Mouse (Mus musculus) heart, embryonic 13.5 days (tissue): ENCODE results near the gene Cd38. TPM values are rescaled to one million over a fixed set of nuclear protein-coding genes. Genes with fewer than 3 reads are reported as not detected.
A peak's percentile ranks its signal among the peaks of the same experiment; 100 is the strongest.
"Not testable (repeated sequence)": the region's sequence is repeated elsewhere in the genome, so short reads cannot be mapped to it uniquely, and the experiment has no call there.

Source experiments
- ATAC-seq: fragments of 200-750 bp; cut with Nextera tagmentation; 2 replicates; pipeline ENCODE4 v1.8.0; 2017; ENCODE audit warnings: moderate TSS enrichment; ENCODE audit not compliant: insufficient number of reproducible peaks, low FRiP score, low TSS enrichment; ENCODE audit errors: extremely low read depth
- H3K27ac ChIP-seq: fragments of 300-500 bp; sonication (generic); replicated peaks from 2 replicates; pipeline ENCODE4 v1.5.1; 2015; ENCODE audit warnings: moderate library complexity, mild to moderate bottlenecking, inconsistent platforms
- H3K27me3 ChIP-seq: fragments of 300-500 bp; sonication (generic); replicated peaks from 2 replicates; pipeline ENCODE4 v1.6.1; 2015; ENCODE audit warnings: mild to moderate bottlenecking, inconsistent platforms
- H3K36me3 ChIP-seq: fragments of 300-500 bp; sonication (generic); 2 replicates; pipeline ENCODE4 v1.6.1; 2015; ENCODE audit warnings: mild to moderate bottlenecking, inconsistent platforms
- H3K4me1 ChIP-seq: fragments of 300-500 bp; sonication (generic); 2 replicates; pipeline ENCODE4 v1.6.1; 2015; ENCODE audit warnings: inconsistent platforms
- H3K4me2 ChIP-seq: fragments of 300-500 bp; sonication (generic); 2 replicates; pipeline ENCODE4 v1.6.1; 2015; ENCODE audit warnings: inconsistent platforms, mild to moderate bottlenecking, moderate library complexity
- H3K4me3 ChIP-seq: fragments of 300-500 bp; sonication (generic); 2 replicates; pipeline ENCODE4 v1.5.1; 2015; ENCODE audit warnings: moderate library complexity, mild to moderate bottlenecking, inconsistent platforms
- H3K9ac ChIP-seq: fragments of 300-500 bp; sonication (generic); 2 replicates; pipeline ENCODE4 v1.6.1; 2015; ENCODE audit warnings: inconsistent platforms, mild to moderate bottlenecking, moderate library complexity
- H3K9me3 ChIP-seq: fragments of 300-500 bp; sonication (generic); 2 replicates; pipeline ENCODE4 v1.6.1; 2016; ENCODE audit warnings: inconsistent platforms
- WGBS: fragments of 180-500 bp; shearing (Covaris S2); methylation state at CpG from one replicate; pipeline ENCODE4 v1.1.7; 2015; ENCODE audit warnings: mixed read lengths; 5-methylcytosine and 5-hydroxymethylcytosine counted together
- polyA plus RNA-seq: library from polyadenylated mRNA; unstranded; fragments of >200 nt; fragmentation: Nextera tagmentation; extraction: Ambion mirVana; gene quantifications from 2 replicates; pipeline ENCODE4 v1.2.1, GENCODE M21; 2015

Cd38 gene
- polyA plus RNA-seq, 1 experiment from 2014 or later, result 19.6 TPM

- no peaks in the 10 kb centered on the region for H3K27me3 ChIP-seq
- WGBS, result 74% methylated on average over 3 of the region's 3 CpGs
- H3K9me3 ChIP-seq, result no peaks in the 10 kb centered on the region
- no peak overlapping the region for H3K4me3 ChIP-seq
- no peak for ATAC-seq
- no peak overlapping the region for H3K4me2 ChIP-seq
- no peak overlapping the region for H3K9ac ChIP-seq
- no peaks in the 10 kb centered on the region for H3K4me1 ChIP-seq
- H3K36me3 ChIP-seq, result no peaks in the 10 kb centered on the region
- no peak overlapping the region for H3K27ac ChIP-seq
Measured at GRCm38 (mm10) chr5:43895931-43896330, 27.6 kb downstream of the Cd38 start.

GRCm38 (mm10) chr5:43904685-43905084 lies 36.3 kb downstream of the Cd38 start:
- H3K4me2 ChIP-seq, result no peak overlapping the region
- no peak for ATAC-seq
- no peak overlapping the region for H3K9ac ChIP-seq
- no peaks in the 10 kb centered on the region for H3K9me3 ChIP-seq
- H3K4me1 ChIP-seq, result no peaks in the 10 kb centered on the region
- H3K4me3 ChIP-seq, result no peak overlapping the region
- no peak overlapping the region for H3K27ac ChIP-seq
- no peaks in the 10 kb centered on the region for H3K27me3 ChIP-seq
- WGBS, result 87% methylated on average over 3 of the region's 3 CpGs
- no peaks in the 10 kb centered on the region for H3K36me3 ChIP-seq

- H3K27me3 ChIP-seq, result no peaks in the 10 kb centered on the region
- peaks cover 4% of the 10 kb centered on the region for H3K36me3 ChIP-seq
- H3K27ac ChIP-seq, result no peak overlapping the region
- H3K9ac ChIP-seq, result no peak overlapping the region
- WGBS, result 38% methylated on average over 9 of the region's 9 CpGs
- H3K4me2 ChIP-seq, result no peak overlapping the region
- no peaks in the 10 kb centered on the region for H3K4me1 ChIP-seq
- no peak for ATAC-seq
- H3K9me3 ChIP-seq, result peaks cover 4% of the 10 kb centered on the region; the same call in 1 of the 2 replicates
- H3K4me3 ChIP-seq, result no peak overlapping the region
Measured at GRCm38 (mm10) chr5:43909213-43909612, 40.9 kb downstream of the Cd38 start.

- no peak for ATAC-seq
- peaks cover 4% of the 10 kb centered on the region for H3K36me3 ChIP-seq
- H3K9ac ChIP-seq, result no peak overlapping the region
- no peaks in the 10 kb centered on the region for H3K27me3 ChIP-seq
- H3K4me3 ChIP-seq, result no peak overlapping the region
- H3K4me2 ChIP-seq, result no peak overlapping the region
- 79% methylated on average over 6 of the region's 6 CpGs for WGBS
- peaks cover 4% of the 10 kb centered on the region; the same call in 1 of the 2 replicates for H3K9me3 ChIP-seq
- H3K27ac ChIP-seq, result no peak overlapping the region
- no peaks in the 10 kb centered on the region for H3K4me1 ChIP-seq
Measured at GRCm38 (mm10) chr5:43910006-43910405, 41.7 kb downstream of the Cd38 start.

GRCm38 (mm10) chr5:43912844-43913243 lies 44.5 kb downstream of the Cd38 start, which contains the start of gene Gm7879:
Gm7879 (plus strand) TSS chr5:43913144.
- not testable (repeated sequence) for H3K27ac ChIP-seq, H3K4me2 ChIP-seq, H3K9ac ChIP-seq, H3K9me3 ChIP-seq, H3K4me1 ChIP-seq, H3K27me3 ChIP-seq, ATAC-seq, H3K36me3 ChIP-seq, H3K4me3 ChIP-seq
- 83% methylated on average over 4 of the region's 4 CpGs for WGBS

- Histone ChIP-seq H3K9ac (no peak overlapping the region), H3K9me3 (peaks cover 4% of the 10 kb centered on the region; the same call in 1 of the 2 replicates), H3K4me1 (no peaks in the 10 kb centered on the region), H3K36me3 (peaks cover 4% of the 10 kb centered on the region), H3K4me2 (no peak overlapping the region), H3K4me3 (no peak overlapping the region), H3K27ac (no peak overlapping the region), H3K27me3 (no peaks in the 10 kb centered on the region)
- 73% methylated on average over 4 of the region's 4 CpGs for WGBS
- no peak for ATAC-seq
Measured at GRCm38 (mm10) chr5:43915261-43915886, 47.0 kb downstream of the Cd38 start.

GRCm38 (mm10) chr5:43921877-43922276 lies 53.5 kb downstream of the Cd38 start:
- Histone ChIP-seq H3K27me3 (no peaks in the 10 kb centered on the region), H3K9me3 (no peaks in the 10 kb centered on the region), H3K9ac (no peak overlapping the region), H3K4me3 (no peak overlapping the region), H3K36me3 (no peaks in the 10 kb centered on the region), H3K27ac (no peak overlapping the region), H3K4me2 (no peak overlapping the region), H3K4me1 (no peaks in the 10 kb centered on the region)
- WGBS, result 75% methylated on average over 11 of the region's 11 CpGs
- ATAC-seq, result no peak

- no peak overlapping the region for H3K27ac ChIP-seq
- no peak overlapping the region for H3K9ac ChIP-seq
- no peak overlapping the region for H3K4me2 ChIP-seq
- no peak overlapping the region for H3K4me3 ChIP-seq
- H3K36me3 ChIP-seq, result no peaks in the 10 kb centered on the region
- no peaks in the 10 kb centered on the region for H3K9me3 ChIP-seq
- H3K4me1 ChIP-seq, result no peaks in the 10 kb centered on the region
- no peaks in the 10 kb centered on the region for H3K27me3 ChIP-seq
- WGBS, result 25% methylated on average over 4 of the region's 4 CpGs
- no peak for ATAC-seq
Measured at GRCm38 (mm10) chr5:43923933-43924332, 55.6 kb downstream of the Cd38 start.

GRCm38 (mm10) chr5:43927729-43928128 lies 59.4 kb downstream of the Cd38 start:
- H3K4me1 ChIP-seq, result no peaks in the 10 kb centered on the region
- H3K4me2 ChIP-seq, result no peak overlapping the region
- H3K27me3 ChIP-seq, result no peaks in the 10 kb centered on the region
- H3K36me3 ChIP-seq, result no peaks in the 10 kb centered on the region
- no peak overlapping the region for H3K27ac ChIP-seq
- no peak for ATAC-seq
- H3K4me3 ChIP-seq, result no peak overlapping the region
- H3K9ac ChIP-seq, result no peak overlapping the region
- no peaks in the 10 kb centered on the region for H3K9me3 ChIP-seq

- Histone ChIP-seq H3K9me3 (no peaks in the 10 kb centered on the region), H3K9ac (no peak overlapping the region), H3K27me3 (no peaks in the 10 kb centered on the region), H3K27ac (no peak overlapping the region), H3K36me3 (no peaks in the 10 kb centered on the region), H3K4me3 (no peak overlapping the region), H3K4me1 (no peaks in the 10 kb centered on the region), H3K4me2 (no peak overlapping the region)
- 31% methylated on average over 2 of the region's 2 CpGs for WGBS
- ATAC-seq, result no peak
Measured at GRCm38 (mm10) chr5:43933269-43933668, 64.9 kb downstream of the Cd38 start.

GRCm38 (mm10) chr5:43947330-43947977 lies 79.1 kb downstream of the Cd38 start:
- Histone ChIP-seq H3K27ac (no peak overlapping the region), H3K9me3 (no peaks in the 10 kb centered on the region), H3K27me3 (peaks cover 15% of the 10 kb centered on the region; the same call in 1 of the 2 replicates), H3K36me3 (no peaks in the 10 kb centered on the region), H3K9ac (no peak overlapping the region), H3K4me1 (peaks cover 21% of the 10 kb centered on the region), H3K4me2 (peak overlapping the region; percentile 77), H3K4me3 (peak overlapping the region; percentile 49)
- WGBS, result 43% methylated on average over 9 of the region's 9 CpGs
- ATAC-seq, result no peak
